Mouse (Mus musculus): Measurements from ENCODE around the gene Ceacam19. TPM values are rescaled to one million over a fixed set of nuclear protein-coding genes. Genes with fewer than 3 reads are reported as not detected.

Gene Ceacam19
- total and polyA plus RNA-seq, 2 experiments = not detected

GRCm38 (mm10) chr7:19865246-19866036, 22.3 kb downstream of the Ceacam19 start:
- WGBS = 15% methylated on average over 8 of the region's 8 CpGs
- peaks cover 27% of the 10 kb centered on the region for H3K4me1 ChIP-seq (ENCODE audit: control insufficient read depth, insufficient read depth, low read length)
- TF ChIP-seq POLR2A (IDR thresholded peaks at IDR 0.05; ENCODE audit: extremely low read depth, insufficient read depth, low read length) (no peak), CTCF (IDR thresholded peaks at IDR 0.05; ENCODE audit: low read depth, low read length) (no peak)
- H3K9ac ChIP-seq (ENCODE audit: low read depth, low read length) = no peak overlapping the region
- no peak overlapping the region for H3K4me3 ChIP-seq (ENCODE audit: insufficient read depth, low read depth, low read length)
- no peaks in the 10 kb centered on the region for H3K36me3 ChIP-seq (ENCODE audit: control insufficient read depth, insufficient read depth, low read length)
- no peaks in the 10 kb centered on the region for H3K27me3 ChIP-seq (ENCODE audit: control insufficient read depth, insufficient read depth, low read length)
- no peaks in the 10 kb centered on the region for H3K79me2 ChIP-seq (ENCODE audit: control insufficient read depth, insufficient read depth, low read length)
- peak; percentile 87 for DNase-seq (ENCODE audit: extremely low read depth, low read depth, low spot score)
- H3K27ac ChIP-seq (replicated peaks; ENCODE audit: insufficient read depth, low read depth, low read length) = peak overlapping the region; percentile 98

DNA sequence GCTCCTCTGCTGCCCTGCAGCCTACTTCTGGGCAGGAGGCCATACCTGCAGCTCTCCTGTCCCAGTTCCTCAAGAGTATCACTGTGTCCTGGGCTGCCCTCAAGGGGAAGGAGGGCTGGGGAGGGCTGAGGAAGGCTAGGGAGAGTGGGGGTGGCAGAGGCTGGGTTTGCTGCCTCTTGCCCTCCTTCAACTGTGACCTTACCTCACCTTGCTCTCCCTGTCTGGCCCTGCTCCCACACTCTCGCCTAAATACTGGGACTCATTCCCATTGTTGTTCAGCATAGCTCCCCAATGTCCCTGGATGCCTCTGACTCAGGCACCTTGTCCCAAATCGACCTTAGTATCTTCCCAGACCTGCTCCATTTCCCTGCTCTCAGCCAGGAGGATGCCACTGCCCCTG, 23.5 kb downstream of the Ceacam19 start:
- peak; percentile 88 for DNase-seq (ENCODE audit: extremely low read depth, low read depth, low spot score)
- WGBS = 12% methylated on average over 2 of the region's 2 CpGs
- Histone ChIP-seq H3K9ac (ENCODE audit: low read depth, low read length) (peak overlapping the region; percentile 16; the same call in 1 of the 2 replicates), H3K4me3 (ENCODE audit: insufficient read depth, low read depth, low read length) (no peak overlapping the region), H3K79me2 (ENCODE audit: control insufficient read depth, insufficient read depth, low read length) (no peaks in the 10 kb centered on the region), H3K27me3 (ENCODE audit: control insufficient read depth, insufficient read depth, low read length) (no peaks in the 10 kb centered on the region), H3K4me1 (ENCODE audit: control insufficient read depth, insufficient read depth, low read length) (peaks cover 27% of the 10 kb centered on the region), H3K27ac (replicated peaks; ENCODE audit: insufficient read depth, low read depth, low read length) (peak overlapping the region; percentile 98), H3K36me3 (ENCODE audit: control insufficient read depth, insufficient read depth, low read length) (no peaks in the 10 kb centered on the region)
- no peak for TF ChIP-seq CTCF (IDR thresholded peaks at IDR 0.05; ENCODE audit: low read depth, low read length)
- TF ChIP-seq POLR2A (IDR thresholded peaks at IDR 0.05; ENCODE audit: extremely low read depth, insufficient read depth, low read length) = no peak

DNA sequence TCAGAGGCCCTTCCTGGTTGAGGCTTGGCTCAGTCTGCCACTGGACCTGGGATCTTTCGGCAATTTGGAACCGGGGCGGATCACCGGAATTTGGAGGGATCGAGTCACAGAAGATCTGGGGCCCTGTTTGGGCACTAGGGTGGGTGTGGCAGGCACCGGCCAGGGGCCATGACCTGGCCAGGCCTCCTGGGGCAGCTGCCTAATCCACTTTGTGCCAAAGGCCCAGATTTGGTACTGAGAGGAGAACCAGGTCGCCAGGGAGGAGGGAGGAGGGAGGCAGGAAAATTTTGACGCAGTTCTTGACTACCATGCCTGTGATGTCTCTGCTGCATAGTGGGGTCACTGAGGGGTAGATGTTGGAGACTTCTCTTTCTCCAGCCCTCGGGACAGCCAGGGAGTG, 26.6 kb downstream of the Ceacam19 start, which contains the start of gene Ceacam16:
TSS of gene Ceacam16 (minus strand) at position 101 of the 400 bp plus-strand sequence.
- no peak for TF ChIP-seq CTCF (IDR thresholded peaks at IDR 0.05; ENCODE audit: low read depth, low read length)

GRCm38 (mm10) chr7:19859740-19860139, 28.0 kb downstream of the Ceacam19 start:
- Histone ChIP-seq H3K4me3 (ENCODE audit: insufficient read depth, low read depth, low read length) (no peak overlapping the region), H3K79me2 (ENCODE audit: control insufficient read depth, insufficient read depth, low read length) (no peaks in the 10 kb centered on the region), H3K27me3 (ENCODE audit: control insufficient read depth, insufficient read depth, low read length) (no peaks in the 10 kb centered on the region), H3K27ac (replicated peaks; ENCODE audit: insufficient read depth, low read depth, low read length) (no peak overlapping the region), H3K36me3 (ENCODE audit: control insufficient read depth, insufficient read depth, low read length) (no peaks in the 10 kb centered on the region), H3K9ac (ENCODE audit: low read depth, low read length) (no peak overlapping the region), H3K4me1 (ENCODE audit: control insufficient read depth, insufficient read depth, low read length) (peaks cover 7% of the 10 kb centered on the region)
- TF ChIP-seq CTCF (IDR thresholded peaks at IDR 0.05; ENCODE audit: low read depth, low read length) = no peak
- TF ChIP-seq POLR2A (IDR thresholded peaks at IDR 0.05; ENCODE audit: extremely low read depth, insufficient read depth, low read length) = no peak
- 82% methylated on average over 10 of the region's 10 CpGs for WGBS
- no peak for DNase-seq (ENCODE audit: extremely low read depth, low read depth, low spot score)

More for the DNA sequence above, 26.6 kb downstream of the Ceacam19 start, which contains the start of gene Ceacam16:
- Histone ChIP-seq H3K27ac (replicated peaks; ENCODE audit: insufficient read depth, low read depth, low read length) (no peak within 1 kb of the TSS), H3K27me3 (ENCODE audit: control insufficient read depth, insufficient read depth, low read length) (no peaks in the 10 kb centered on the region), H3K9ac (ENCODE audit: low read depth, low read length) (no peak within 1 kb of the TSS), H3K79me2 (ENCODE audit: control insufficient read depth, insufficient read depth, low read length) (no peaks in the 10 kb centered on the region), H3K4me1 (ENCODE audit: control insufficient read depth, insufficient read depth, low read length) (peaks cover 19% of the 10 kb centered on the region), H3K36me3 (ENCODE audit: control insufficient read depth, insufficient read depth, low read length) (no peaks in the 10 kb centered on the region), H3K4me3 (ENCODE audit: insufficient read depth, low read depth, low read length) (no peak within 1 kb of the TSS)
- DNase-seq (ENCODE audit: extremely low read depth, low read depth, low spot score) = no peak
- 76% methylated on average over 9 of the region's 9 CpGs for WGBS

- H3K79me2 ChIP-seq (ENCODE audit: control insufficient read depth, insufficient read depth, low read length) = no peaks in the 10 kb centered on the region
- WGBS = 86% methylated on average over 6 of the region's 6 CpGs
- no peak overlapping the region for H3K4me3 ChIP-seq (ENCODE audit: insufficient read depth, low read depth, low read length)
- DNase-seq (ENCODE audit: extremely low read depth, low read depth, low spot score) = no peak
- no peak overlapping the region for H3K9ac ChIP-seq (ENCODE audit: low read depth, low read length)
- no peaks in the 10 kb centered on the region for H3K36me3 ChIP-seq (ENCODE audit: control insufficient read depth, insufficient read depth, low read length)
- no peak for TF ChIP-seq POLR2A (IDR thresholded peaks at IDR 0.05; ENCODE audit: extremely low read depth, insufficient read depth, low read length)
- TF ChIP-seq CTCF (IDR thresholded peaks at IDR 0.05; ENCODE audit: low read depth, low read length) = no peak
- H3K27me3 ChIP-seq (ENCODE audit: control insufficient read depth, insufficient read depth, low read length) = peaks cover 3% of the 10 kb centered on the region; the same call in 1 of the 2 replicates
- H3K4me1 ChIP-seq (ENCODE audit: control insufficient read depth, insufficient read depth, low read length) = no peaks in the 10 kb centered on the region
- no peak overlapping the region for H3K27ac ChIP-seq (replicated peaks; ENCODE audit: insufficient read depth, low read depth, low read length)
Measured at GRCm38 (mm10) chr7:19856283-19856682, 31.5 kb downstream of the Ceacam19 start.

- H3K79me2 ChIP-seq (ENCODE audit: control insufficient read depth, insufficient read depth, low read length) = no peaks in the 10 kb centered on the region
- H3K36me3 ChIP-seq (ENCODE audit: control insufficient read depth, insufficient read depth, low read length) = no peaks in the 10 kb centered on the region
- H3K4me3 ChIP-seq (ENCODE audit: insufficient read depth, low read depth, low read length) = no peak overlapping the region
- H3K27ac ChIP-seq (replicated peaks; ENCODE audit: insufficient read depth, low read depth, low read length) = no peak overlapping the region
- H3K9ac ChIP-seq (ENCODE audit: low read depth, low read length) = no peak overlapping the region
- H3K4me1 ChIP-seq (ENCODE audit: control insufficient read depth, insufficient read depth, low read length) = no peaks in the 10 kb centered on the region
- no peak for DNase-seq (ENCODE audit: extremely low read depth, low read depth, low spot score)
- peaks cover 3% of the 10 kb centered on the region; the same call in 1 of the 2 replicates for H3K27me3 ChIP-seq (ENCODE audit: control insufficient read depth, insufficient read depth, low read length)
- WGBS = 85% methylated on average over 5 of the region's 5 CpGs
- no peak for TF ChIP-seq CTCF (IDR thresholded peaks at IDR 0.05; ENCODE audit: low read depth, low read length)
- TF ChIP-seq POLR2A (IDR thresholded peaks at IDR 0.05; ENCODE audit: extremely low read depth, insufficient read depth, low read length) = no peak
Measured at GRCm38 (mm10) chr7:19855663-19856062, 32.1 kb downstream of the Ceacam19 start.
